ENCODE assay signal across 9 mouse cellular contexts in the genomic region with DNA sequence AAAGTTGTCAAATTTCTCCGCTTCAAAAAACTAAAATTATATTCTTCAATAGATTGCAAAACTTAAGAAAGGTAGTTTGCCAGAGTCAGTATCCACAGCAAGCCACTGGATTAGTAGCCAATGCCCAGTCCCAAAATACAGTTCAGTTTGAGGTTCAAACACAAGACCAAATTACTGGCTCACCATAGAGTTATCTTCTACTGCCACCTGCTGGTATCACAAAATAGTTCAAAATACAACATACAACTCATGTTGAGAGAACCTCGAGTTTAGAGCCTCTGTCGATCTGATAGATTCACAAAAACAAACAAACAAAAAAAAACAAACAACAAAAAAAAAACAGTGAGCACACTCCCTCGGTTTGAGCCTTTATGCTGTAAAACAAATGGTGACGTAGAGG. TPM values are rescaled to one million over a fixed set of nuclear protein-coding genes. Genes with fewer than 3 reads are reported as not detected.
A peak's percentile ranks its signal among the peaks of the same experiment; 100 is the strongest.
DNase-seq lines count a peak whose midpoint lies in the region; ATAC-seq and TF ChIP-seq lines count a peak whose summit lies in the region.
"Had no signal": no experiment of that assay in that cellular context is flagged by ENCODE, and none has a peak within 500 bp of the region (broad histone marks: within the 10 kb centered on the region; RNA-seq: fewer than 3 reads in every experiment).

No protein-coding gene starts in this region.

- no peak for ATAC-seq in embryonic facial prominence, embryonic 14.5 days (ENCODE audit: low read depth)
- no peak for ATAC-seq in forebrain, embryonic 13.5 days

- no peak overlapping the region for H3K9ac ChIP-seq in ES-Bruce4 (ENCODE audit: low read depth, poor library complexity, severe bottlenecking)
- no peak overlapping the region for H3K9ac ChIP-seq in embryonic facial prominence, embryonic 14.5 days (ENCODE audit: low read depth, low read length)
- no peak overlapping the region for H3K9ac ChIP-seq in forebrain, embryonic 13.5 days
- H3K9ac ChIP-seq: limb, embryonic 12.5 days had no signal

- no peaks in the 10 kb centered on the region for H3K36me3 ChIP-seq in ES-Bruce4 (ENCODE audit: control insufficient read depth, insufficient read depth, low read length, poor library complexity, severe bottlenecking)
- no peaks in the 10 kb centered on the region for H3K36me3 ChIP-seq in embryonic facial prominence, embryonic 14.5 days (ENCODE audit: control insufficient read depth, insufficient read depth, low read length)
- no peaks in the 10 kb centered on the region for H3K36me3 ChIP-seq in forebrain, embryonic 13.5 days (ENCODE audit: poor library complexity, severe bottlenecking)
- H3K36me3 ChIP-seq: limb, embryonic 12.5 days had no signal

- no peak overlapping the region for H3K4me3 ChIP-seq in ES-Bruce4 (ENCODE audit: low read depth, low read length)
- H3K4me3 ChIP-seq in embryonic facial prominence, embryonic 14.5 days (ENCODE audit: low read depth, low read length), result no peak overlapping the region
- H3K4me3 ChIP-seq in forebrain, embryonic 13.5 days, result no peak overlapping the region
- H3K4me3 ChIP-seq: limb, embryonic 12.5 days had no signal

- TF ChIP-seq POLR2A in ES-Bruce4 (IDR thresholded peaks at IDR 0.05; ENCODE audit: insufficient read depth, low read length), result no peak

- peak; percentile 34 to 76 for DNase-seq in cerebellum, postnatal 10 days
- no peak for DNase-seq in cerebellum, adult 18-20 months
- DNase-seq in layer of hippocampus, adult 9-10 months (ENCODE audit: low spot score), result peak; percentile 43
- DNase-seq in layer of hippocampus, adult 9-11 months, result no peak
- peak; percentile 45 for DNase-seq in embryonic facial prominence, embryonic 14.5 days (ENCODE audit: low spot score)
- DNase-seq in Muller cell, postnatal 12 days (ENCODE audit: inconsistent ontology term), result no peak

- TF ChIP-seq CTCF in ES-Bruce4 (IDR thresholded peaks at IDR 0.05; ENCODE audit: low read depth, low read length), result peak; percentile 3

- no peaks in the 10 kb centered on the region for H3K9me3 ChIP-seq in ES-Bruce4 (replicated peaks; ENCODE audit: control insufficient read depth, insufficient read depth, low read length, poor library complexity, severe bottlenecking)
- no peaks in the 10 kb centered on the region for H3K9me3 ChIP-seq in embryonic facial prominence, embryonic 14.5 days (ENCODE audit: control insufficient read depth, low read length)
- H3K9me3 ChIP-seq in forebrain, embryonic 13.5 days (replicated peaks), result no peaks in the 10 kb centered on the region
- H3K9me3 ChIP-seq: limb, embryonic 12.5 days had no signal

- no peak for TF ChIP-seq EP300 in ES-Bruce4 (IDR thresholded peaks at IDR 0.05; ENCODE audit: insufficient read depth, low read depth, low read length)

- H3K4me1 ChIP-seq in ES-Bruce4 (ENCODE audit: control insufficient read depth, insufficient read depth, low read length), result no peaks in the 10 kb centered on the region
- H3K4me1 ChIP-seq in embryonic facial prominence, embryonic 14.5 days (ENCODE audit: control insufficient read depth, insufficient read depth, low read length), result no peaks in the 10 kb centered on the region
- H3K4me1 ChIP-seq in forebrain, embryonic 13.5 days, result no peaks in the 10 kb centered on the region
- H3K4me1 ChIP-seq: limb, embryonic 12.5 days had no signal

- H3K27ac ChIP-seq in ES-Bruce4 (ENCODE audit: insufficient read depth, low read length), result no peak overlapping the region
- H3K27ac ChIP-seq in embryonic facial prominence, embryonic 14.5 days (replicated peaks; ENCODE audit: low read depth, low read length), result no peak overlapping the region
- no peak overlapping the region for H3K27ac ChIP-seq in forebrain, embryonic 13.5 days
- H3K27ac ChIP-seq: limb, embryonic 12.5 days had no signal

- H3K4me2 ChIP-seq in embryonic facial prominence, embryonic 14.5 days (ENCODE audit: low read depth, low read length), result no peak overlapping the region
- no peak overlapping the region for H3K4me2 ChIP-seq in forebrain, embryonic 13.5 days
- H3K4me2 ChIP-seq: limb, embryonic 12.5 days had no signal

- H3K27me3 ChIP-seq in ES-Bruce4 (ENCODE audit: control insufficient read depth, insufficient read depth, low read length, poor library complexity, severe bottlenecking), result no peaks in the 10 kb centered on the region
- no peaks in the 10 kb centered on the region for H3K27me3 ChIP-seq in embryonic facial prominence, embryonic 14.5 days (replicated peaks; ENCODE audit: control insufficient read depth, insufficient read depth, low read length)
- H3K27me3 ChIP-seq in forebrain, embryonic 13.5 days, result no peaks in the 10 kb centered on the region
- H3K27me3 ChIP-seq: limb, embryonic 12.5 days had no signal

- 62% methylated on average over 5 of the region's 5 CpGs for WGBS in embryonic facial prominence, embryonic 14.5 days
- WGBS in forebrain, embryonic 13.5 days, result 57% methylated on average over 5 of the region's 5 CpGs

RNA-seq across cellular contexts. Expression of a gene that starts 42.4 kb away (rescaled TPM):
- 8.3 and 11.1 TPM in 2 replicates for polyA plus RNA-seq in ES-Bruce4 (2011; ENCODE audit: insufficient read depth, insufficient read length, low read depth, missing spikeins)
- 12.1 and 15.4 TPM in 2 replicates for polyA plus RNA-seq in embryonic facial prominence, embryonic 14.5 days (2014; fragmentation: Nextera tagmentation; extraction: Ambion mirVana)
- 17.3 and 18.7 TPM in 2 replicates for polyA plus RNA-seq in forebrain, embryonic 13.5 days (2015; fragmentation: Nextera tagmentation; extraction: Ambion mirVana)

Comparison
In these comparisons a context has a peak if more than half of its experiments do, and no peak if none do; other contexts are left out.
1. DNase-seq: peak in cerebellum, postnatal 10 days (2 of 2), layer of hippocampus, adult 9-10 months (single experiment) and embryonic facial prominence, embryonic 14.5 days (single experiment); none in cerebellum, adult 18-20 months (0 of 2), layer of hippocampus, adult 9-11 months (single experiment) and Muller cell, postnatal 12 days (single experiment).